Mouse (Mus musculus): ENCODE measurements around the gene Olfr1192-ps1. TPM values are rescaled to one million over a fixed set of nuclear protein-coding genes. Genes with fewer than 3 reads are reported as not detected.
"Not testable (repeated sequence)": the region's sequence is repeated elsewhere in the genome, so short reads cannot be mapped to it uniquely, and the experiment has no call there.

The Olfr1192-ps1 gene
- not detected in 2 replicates for polyA plus RNA-seq (2012; rRNA removed)

DNA sequence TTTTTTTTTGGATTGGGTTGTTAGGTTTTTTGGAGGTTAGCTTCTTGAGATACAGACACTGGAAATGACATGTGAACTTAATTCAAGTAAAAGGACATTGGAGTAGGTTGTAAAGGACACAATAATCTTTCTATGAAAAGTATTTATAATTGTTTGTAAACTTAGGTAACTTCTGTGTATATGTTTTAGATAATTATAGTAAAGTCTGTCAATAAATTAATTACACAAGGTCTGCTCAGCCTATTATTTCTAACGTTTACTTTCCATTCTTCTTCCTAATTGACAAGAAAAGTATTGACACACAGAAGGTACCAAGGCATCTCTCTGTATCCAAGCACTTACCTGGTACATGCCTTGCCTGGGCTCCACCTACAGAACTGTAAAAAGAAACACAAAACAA lies at the start of gene Olfr1192-ps1:
Gene Olfr1192-ps1 (plus strand): TSS at position 301 of the 400 bp plus-strand sequence.
- no peak for DNase-seq (ENCODE audit: extremely low spot score in 1 of 2, low spot score in 1 of 2)

DNA sequence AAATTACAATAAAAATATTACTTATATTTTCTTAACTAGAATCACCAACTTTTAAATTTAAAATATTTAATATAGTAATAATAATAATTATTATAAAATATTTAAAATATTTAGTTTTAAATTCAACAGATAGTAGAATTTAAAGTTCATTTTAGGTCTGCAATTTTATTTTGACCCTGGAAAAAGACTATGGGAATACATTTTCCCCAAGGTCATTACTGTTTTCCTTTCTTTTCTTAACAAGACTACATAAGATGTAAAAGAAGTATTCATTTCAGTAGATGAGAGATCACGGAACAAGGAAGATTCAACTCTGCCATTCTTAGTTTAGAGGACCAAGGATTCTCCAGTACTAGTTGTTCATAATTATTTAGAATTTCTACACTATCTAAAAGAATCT lies 8.1 kb upstream of the Olfr1192-ps1 start, which contains the start of gene Olfr1191-ps1:
Gene Olfr1191-ps1 (plus strand): TSS at position 301 of the 400 bp plus-strand sequence.
- DNase-seq (ENCODE audit: extremely low spot score in 1 of 2, low spot score in 1 of 2) = not testable (repeated sequence)

DNA sequence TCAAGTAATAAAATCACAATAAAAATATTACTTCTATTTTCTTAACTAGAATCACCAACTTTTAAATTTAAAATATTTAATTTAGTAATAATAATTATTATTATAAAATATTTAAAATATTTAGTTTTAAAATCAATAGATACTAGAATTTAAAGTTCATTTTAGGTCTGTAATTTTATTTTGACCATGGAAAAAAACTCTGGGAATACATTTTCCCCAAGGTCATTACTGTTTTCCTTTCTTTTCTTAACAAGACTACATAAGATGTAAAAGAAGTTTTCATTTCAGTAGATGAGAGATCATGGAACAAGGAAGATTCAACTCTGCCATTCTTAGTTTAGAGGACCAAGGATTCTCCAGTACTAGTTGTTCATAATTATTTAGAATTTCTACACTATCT lies 27.0 kb downstream of the Olfr1192-ps1 start, which contains the start of gene Olfr1193:
Gene Olfr1193 (plus strand): TSS at position 301 of the 400 bp plus-strand sequence.
- not testable (repeated sequence) for DNase-seq (ENCODE audit: extremely low spot score in 1 of 2, low spot score in 1 of 2)

DNA sequence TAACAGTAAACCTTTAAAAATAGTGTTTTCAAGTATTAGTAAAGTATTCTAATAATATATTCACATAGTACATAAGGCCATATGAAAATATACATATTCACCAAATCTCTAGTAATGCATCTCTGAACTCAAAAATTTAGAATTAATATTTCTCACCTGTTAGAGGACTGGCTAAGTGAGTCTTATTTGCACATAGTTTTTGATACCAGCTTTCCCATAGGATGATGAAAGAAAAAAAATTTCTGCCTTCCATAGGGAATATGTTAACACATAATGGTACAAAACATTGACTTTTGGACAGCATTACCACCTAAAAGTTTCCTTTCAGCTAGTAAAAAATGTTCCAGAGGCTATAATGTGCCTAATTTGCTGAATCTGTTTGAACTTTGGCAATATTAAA lies 40.8 kb downstream of the Olfr1192-ps1 start, which contains the start of gene Olfr1195:
Gene Olfr1195 (minus strand): TSS at position 101 of the 400 bp plus-strand sequence.
- DNase-seq (ENCODE audit: extremely low spot score in 1 of 2, low spot score in 1 of 2) = no peak

DNA sequence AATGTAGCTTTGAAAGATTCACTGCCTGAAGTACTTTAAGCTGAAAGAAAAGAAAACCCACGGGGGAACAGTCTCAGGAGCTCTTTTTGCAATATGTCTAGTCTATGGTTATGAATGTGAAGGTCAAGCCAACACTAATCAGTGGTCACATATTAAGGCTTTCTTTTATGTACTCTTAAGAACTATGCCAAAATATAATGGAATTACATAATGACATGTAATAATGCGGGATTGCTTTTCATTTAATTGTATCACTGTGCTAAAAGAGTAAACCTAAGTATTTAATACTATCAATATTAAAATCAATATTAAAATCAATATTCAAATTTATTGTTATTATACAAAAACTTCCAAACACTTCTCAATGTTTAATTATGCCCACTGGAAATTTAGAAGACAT lies 56.2 kb downstream of the Olfr1192-ps1 start, which contains the start of gene Olfr1196:
Gene Olfr1196 (minus strand): TSS at position 101 of the 400 bp plus-strand sequence.
- DNase-seq (ENCODE audit: extremely low spot score in 1 of 2, low spot score in 1 of 2) = no peak

Other genes starting within 250 kb of the Olfr1192-ps1 start
- gene Olfr1179, start 242.1 kb upstream of the Olfr1192-ps1 start, polyA plus RNA-seq (2012; rRNA removed) = not detected in 2 replicates
- not detected in 2 replicates for gene Olfr1180, start 229.4 kb upstream of the Olfr1192-ps1 start, polyA plus RNA-seq (2012; rRNA removed)
- not detected in 2 replicates for gene Olfr1181, start 222.3 kb upstream of the Olfr1192-ps1 start, polyA plus RNA-seq (2012; rRNA removed)
- not detected in 2 replicates for gene Gm13757, start 199.4 kb upstream of the Olfr1192-ps1 start, polyA plus RNA-seq (2012; rRNA removed)
- not detected in 2 replicates for gene Olfr1183, start 193.6 kb upstream of the Olfr1192-ps1 start, polyA plus RNA-seq (2012; rRNA removed)
- gene Olfr1184, start 164.9 kb upstream of the Olfr1192-ps1 start, polyA plus RNA-seq (2012; rRNA removed) = not detected in 2 replicates
- gene Olfr1185-ps1, start 155.2 kb upstream of the Olfr1192-ps1 start, polyA plus RNA-seq (2012; rRNA removed) = not detected in 2 replicates
- not detected in 2 replicates for gene Olfr1186, start 130.0 kb upstream of the Olfr1192-ps1 start, polyA plus RNA-seq (2012; rRNA removed)
- gene Olfr1188, start 91.6 kb upstream of the Olfr1192-ps1 start, polyA plus RNA-seq (2012; rRNA removed) = not detected in 2 replicates
- not detected in 2 replicates for gene Olfr1189, start 62.1 kb upstream of the Olfr1192-ps1 start, polyA plus RNA-seq (2012; rRNA removed)
- not detected in 2 replicates for gene Olfr1191-ps1, start 8.0 kb upstream of the Olfr1192-ps1 start, polyA plus RNA-seq (2012; rRNA removed)
- not detected in 2 replicates for gene Olfr1193, start 27.1 kb downstream of the Olfr1192-ps1 start, polyA plus RNA-seq (2012; rRNA removed)
- not detected in 2 replicates for gene Olfr1195, start 40.7 kb downstream of the Olfr1192-ps1 start, polyA plus RNA-seq (2012; rRNA removed)
- gene Olfr1196, start 56.1 kb downstream of the Olfr1192-ps1 start, polyA plus RNA-seq (2012; rRNA removed) = not detected in 2 replicates
- gene Olfr1197, start 83.9 kb downstream of the Olfr1192-ps1 start, polyA plus RNA-seq (2012; rRNA removed) = not detected in 2 replicates
- gene Olfr1198, start 102.9 kb downstream of the Olfr1192-ps1 start, polyA plus RNA-seq (2012; rRNA removed) = not detected in 2 replicates
- not detected in 2 replicates for gene Olfr1199, start 112.0 kb downstream of the Olfr1192-ps1 start, polyA plus RNA-seq (2012; rRNA removed)
- not detected in 2 replicates for gene Olfr1200, start 122.0 kb downstream of the Olfr1192-ps1 start, polyA plus RNA-seq (2012; rRNA removed)
- not detected in 2 replicates for gene Olfr1201, start 144.5 kb downstream of the Olfr1192-ps1 start, polyA plus RNA-seq (2012; rRNA removed)
- gene Olfr1202, start 166.0 kb downstream of the Olfr1192-ps1 start, polyA plus RNA-seq (2012; rRNA removed) = not detected in 2 replicates
- gene Olfr1205, start 181.2 kb downstream of the Olfr1192-ps1 start, polyA plus RNA-seq (2012; rRNA removed) = not detected in 2 replicates
- not detected in 2 replicates for gene Olfr1204, start 200.8 kb downstream of the Olfr1192-ps1 start, polyA plus RNA-seq (2012; rRNA removed)
- not detected in 2 replicates for gene Olfr1206, start 214.7 kb downstream of the Olfr1192-ps1 start, polyA plus RNA-seq (2012; rRNA removed)

Data from frontal cortex, adult 2 months (tissue).